Mouse (Mus musculus) testis, adult 2 months (tissue): ENCODE measurements around the gene Rpusd1.

ENCODE experiments used
- CTCF ChIP-seq: fragments of 200-500 bp; IDR thresholded peaks from 2 replicates; pipeline ENCODE4 v1.5.1; 2012; ENCODE audit warnings: low read depth, mild to moderate bottlenecking, inconsistent platforms, low read length, moderate library complexity; ENCODE audit not compliant: control insufficient read depth, insufficient read depth, insufficient replicate concordance
- POLR2A ChIP-seq: fragments of 200-500 bp; IDR thresholded peaks from 2 replicates; pipeline ENCODE4 v1.6.1; 2012; ENCODE audit warnings: low read depth, mild to moderate bottlenecking, inconsistent platforms, low read length, moderate library complexity; ENCODE audit not compliant: control insufficient read depth

DNA sequence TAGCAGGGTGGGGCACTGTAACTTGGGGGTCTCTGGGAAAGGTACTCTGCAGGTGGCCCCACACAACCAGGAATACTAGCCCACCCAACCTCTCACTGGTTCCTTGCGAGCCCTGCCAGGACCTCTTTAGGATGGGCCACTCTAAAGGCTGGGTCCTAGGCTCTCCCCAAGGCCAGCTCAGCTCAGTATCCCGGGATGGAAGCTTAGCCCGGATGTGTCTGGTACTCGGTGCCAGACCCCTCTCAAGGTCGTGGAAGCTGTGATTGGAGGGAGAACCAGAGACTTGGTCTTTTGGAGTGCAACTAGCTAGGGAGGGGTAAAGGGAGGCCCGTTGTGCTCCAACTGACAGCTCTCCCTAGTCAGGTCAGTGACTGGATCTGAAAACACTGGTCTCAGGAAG, 9.8 kb upstream of the Rpusd1 start:
- no peak for TF ChIP-seq CTCF
- TF ChIP-seq POLR2A, result no peak
